Mouse (Mus musculus): Measurements from ENCODE around the gene Tnfaip2.

Tnfaip2 gene

DNA sequence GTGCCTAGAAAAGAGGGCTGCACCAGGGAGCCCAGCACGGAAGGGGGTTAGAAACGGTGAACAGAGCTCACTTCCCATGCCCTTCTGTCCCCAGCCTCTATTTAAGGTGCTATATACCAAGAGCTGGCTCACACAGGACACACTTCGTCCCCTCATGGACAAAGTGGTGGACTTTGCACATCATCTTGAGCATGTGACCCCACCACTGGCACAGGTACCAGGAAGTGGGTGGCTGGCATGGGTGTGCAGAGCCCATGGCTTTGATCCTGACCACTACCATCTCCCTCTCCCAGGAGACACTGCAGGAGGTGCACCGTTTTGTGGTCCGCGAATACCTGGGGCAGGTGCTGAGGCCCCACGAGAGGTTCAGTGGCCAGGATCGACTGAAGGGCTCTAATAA, 13.9 kb upstream of the Tnfaip2 start:
- DNase-seq (ENCODE audit: low spot score in 2 of 2): no peak

DNA sequence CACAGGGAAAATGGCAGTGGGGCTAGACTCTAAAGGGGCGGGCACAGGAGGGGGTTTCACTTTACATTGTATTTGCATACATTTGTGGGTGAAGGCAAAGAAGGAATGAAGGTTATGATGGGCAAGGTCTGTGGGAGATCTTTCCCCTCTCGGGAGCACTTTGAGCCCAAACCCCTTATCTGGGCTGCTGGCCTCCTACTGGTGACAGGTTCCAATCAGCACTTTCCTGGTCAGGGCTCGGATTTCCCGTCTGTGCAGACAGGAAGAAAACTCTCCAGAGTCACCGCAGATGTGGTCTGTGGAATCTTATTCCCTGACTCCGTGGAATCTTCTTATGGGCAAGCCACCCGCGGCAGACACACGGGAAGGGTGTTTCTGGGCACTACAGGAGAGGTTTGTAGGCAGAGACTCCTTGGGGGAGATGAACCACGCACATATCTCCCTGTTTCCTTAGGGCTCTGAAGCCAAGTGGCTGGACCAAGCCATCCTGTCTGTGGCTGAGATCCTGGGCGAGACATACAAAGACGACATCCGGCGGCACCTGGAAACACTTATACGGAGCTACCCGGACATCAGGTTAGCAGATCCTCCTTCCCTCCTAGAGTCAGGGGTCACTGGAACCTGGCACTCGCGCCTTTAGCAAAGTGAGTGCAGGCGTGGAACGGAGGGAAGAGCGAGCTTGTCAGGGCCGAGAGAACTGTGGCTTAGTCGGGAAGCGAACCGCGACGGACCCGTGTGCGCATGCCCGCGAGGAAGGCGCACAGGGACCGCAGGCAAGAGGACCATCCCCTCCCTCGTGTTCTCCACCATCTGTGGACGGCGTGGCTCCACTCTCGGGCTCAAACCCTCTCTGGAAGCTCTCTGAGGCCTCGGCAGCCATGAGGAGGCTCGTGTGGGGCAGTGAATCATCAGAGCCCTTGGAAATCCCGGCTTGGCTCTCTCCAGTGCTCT, 13.0 kb upstream of the Tnfaip2 start:
- no peak for DNase-seq (ENCODE audit: low spot score in 2 of 2)

DNA sequence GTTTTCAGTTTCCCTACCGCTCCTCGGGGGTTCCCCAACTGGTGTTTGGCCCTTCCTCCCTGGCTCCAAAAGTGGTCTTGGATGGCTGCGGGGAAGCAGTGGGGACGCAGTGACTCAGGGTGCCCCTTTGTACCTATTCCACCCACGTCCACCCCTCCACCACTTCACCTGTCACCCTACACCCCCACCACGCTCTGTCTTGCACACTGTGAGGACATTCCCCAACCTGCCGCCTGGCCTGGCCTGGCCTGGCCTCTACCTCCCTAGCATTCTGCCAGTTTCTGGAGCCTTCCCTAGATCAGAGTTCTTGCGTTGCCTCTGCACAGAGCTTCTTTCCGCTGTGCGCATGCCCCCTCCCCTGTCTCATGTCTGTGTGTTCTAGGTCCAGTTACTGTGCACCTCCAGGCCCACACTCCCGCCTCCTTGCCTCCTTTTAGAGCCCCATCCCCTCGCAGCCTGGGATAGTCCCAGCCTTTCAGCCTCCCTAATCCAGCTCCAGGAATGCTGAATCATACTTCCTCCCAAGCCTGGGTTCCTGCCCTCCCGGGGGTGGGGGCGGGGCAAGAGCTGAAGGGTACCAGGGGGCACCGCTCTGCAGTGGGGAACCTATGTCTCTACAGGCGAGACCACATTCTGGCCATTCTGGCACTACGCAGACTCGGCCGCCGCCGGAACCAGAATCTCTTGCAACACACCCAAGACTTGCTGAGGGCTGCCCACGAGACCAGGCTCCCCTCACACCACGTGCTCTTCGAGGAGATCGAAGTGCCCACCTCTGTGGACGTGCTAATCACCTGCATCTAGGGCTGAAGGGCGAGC, 12.0 kb upstream of the Tnfaip2 start:
- no peak for DNase-seq (ENCODE audit: low spot score in 2 of 2)

DNA sequence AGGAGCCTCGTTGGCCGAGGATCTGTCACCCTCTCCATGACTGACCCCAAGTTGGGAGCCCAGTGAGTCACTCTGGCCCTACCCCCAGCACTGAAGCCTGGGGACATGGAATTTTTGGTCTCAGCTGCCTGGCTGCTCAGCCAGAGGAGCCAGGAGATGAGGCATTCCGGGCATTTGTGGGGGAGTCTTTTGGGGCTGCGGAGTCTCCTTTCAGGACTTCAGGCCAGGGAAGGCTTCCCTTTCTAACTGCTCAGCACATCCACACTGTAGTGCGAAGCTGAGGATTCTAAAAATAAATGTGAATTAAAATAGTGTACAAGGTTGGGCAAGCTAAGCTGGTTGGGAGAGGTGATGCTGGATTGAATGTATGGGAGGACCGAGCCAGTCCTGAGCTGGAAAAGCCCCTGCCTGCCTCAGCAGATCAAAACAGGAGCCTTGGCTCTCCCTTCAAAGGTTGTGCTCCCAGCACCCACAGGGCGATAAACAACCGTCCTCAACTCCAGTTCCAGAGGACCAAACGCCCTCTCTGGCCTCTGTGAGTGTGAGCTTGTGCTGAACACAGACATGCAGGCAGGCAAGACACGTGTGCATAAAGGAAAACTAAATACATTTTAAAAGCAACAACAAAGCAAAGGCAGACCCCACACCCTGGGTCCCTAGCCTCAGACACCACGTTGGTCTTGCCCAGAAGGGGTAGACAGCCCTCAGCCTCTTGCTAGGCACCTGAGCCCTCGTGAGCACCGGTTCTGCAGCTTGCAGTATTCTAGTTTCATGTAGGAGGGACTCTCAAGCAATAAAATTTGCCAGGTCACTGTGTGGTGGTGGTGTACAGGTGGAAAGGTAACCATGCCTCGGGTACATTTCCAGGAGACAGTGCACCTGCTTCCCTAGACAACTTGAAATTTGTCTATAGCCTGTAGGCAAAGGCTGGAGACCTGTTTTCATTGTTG, 11.1 kb upstream of the Tnfaip2 start:
- DNase-seq (ENCODE audit: low spot score in 2 of 2): no peak

DNA sequence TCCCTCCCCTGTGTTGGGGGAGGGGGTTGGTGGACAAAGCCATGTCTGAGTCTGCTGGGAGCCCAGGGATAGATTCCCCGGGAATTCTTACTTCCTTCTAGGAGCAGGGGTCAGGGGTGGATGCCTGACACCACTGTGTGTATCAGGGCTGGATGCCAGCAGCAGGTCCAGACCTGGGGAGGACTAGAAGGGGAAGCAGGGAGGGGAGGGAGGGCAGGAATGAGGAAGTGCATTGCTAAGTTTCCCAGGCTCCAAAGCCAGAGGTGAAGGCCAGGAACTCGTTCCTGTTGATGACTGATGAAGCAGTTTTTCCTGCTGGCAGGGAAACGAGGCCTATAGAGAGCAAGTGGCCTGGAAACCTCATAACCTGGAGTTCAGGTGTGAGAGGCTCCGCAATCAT, 10.2 kb upstream of the Tnfaip2 start:
- no peak for DNase-seq (ENCODE audit: low spot score in 2 of 2)

DNA sequence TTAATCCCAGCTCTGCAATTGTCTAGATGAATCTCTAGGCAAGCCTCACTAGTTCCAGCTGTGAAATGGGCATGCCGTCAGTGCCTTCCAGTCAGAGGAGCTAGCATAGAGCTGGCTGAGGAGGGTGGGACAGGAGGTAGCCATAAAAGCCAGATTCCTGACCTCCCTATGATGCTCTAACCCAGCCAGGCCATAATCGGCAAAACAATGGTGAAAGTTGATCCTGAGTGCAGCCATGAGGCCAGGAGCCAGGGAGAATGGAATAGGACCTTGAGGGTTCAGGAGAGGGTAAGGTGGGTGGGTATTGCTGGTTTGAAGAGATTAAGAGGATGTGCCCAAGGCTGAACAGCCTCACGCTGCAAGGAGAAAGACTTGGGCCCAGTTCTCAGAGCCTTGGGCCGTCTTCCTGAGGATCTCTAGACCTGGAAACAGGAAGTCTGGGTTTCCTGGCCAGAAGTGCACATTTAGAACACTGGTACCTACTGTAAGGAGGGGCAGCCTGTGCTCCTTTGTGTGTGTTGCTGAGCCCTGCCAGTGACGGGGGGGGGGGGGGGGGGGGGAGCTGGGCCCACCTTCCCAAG, 9.4 kb upstream of the Tnfaip2 start:
- no peak for DNase-seq (ENCODE audit: low spot score in 2 of 2)

DNA sequence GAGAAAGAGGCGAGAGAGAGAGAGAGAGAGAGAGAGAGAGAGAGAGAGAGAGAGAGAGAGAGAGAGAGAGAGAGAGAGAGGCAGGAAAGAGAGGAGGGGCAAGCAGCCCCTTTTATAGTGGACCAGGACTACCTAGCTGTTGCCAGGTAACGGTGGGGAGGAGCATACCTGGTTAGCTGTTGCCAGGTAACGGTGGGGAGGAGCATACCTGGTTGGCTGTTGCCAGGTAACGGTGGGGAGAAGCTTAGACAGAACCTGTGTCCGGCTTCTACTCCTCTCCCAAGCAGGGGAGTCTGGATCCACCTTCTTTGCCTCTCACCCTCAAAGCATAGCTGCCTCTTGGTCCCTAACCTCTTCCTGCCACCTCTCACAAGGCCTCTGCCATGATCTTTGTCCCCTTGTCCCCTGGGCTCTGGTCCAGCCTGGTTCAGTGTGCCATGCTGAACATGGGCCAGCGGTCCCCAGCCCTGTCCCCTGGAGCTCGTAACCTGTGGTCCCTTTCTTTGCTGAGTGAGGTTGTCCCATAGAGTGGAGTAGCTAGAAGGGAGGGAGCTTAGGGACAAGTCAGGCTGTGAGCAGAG, 8.0 kb upstream of the Tnfaip2 start:
- no peak for DNase-seq (ENCODE audit: low spot score in 2 of 2)

DNA sequence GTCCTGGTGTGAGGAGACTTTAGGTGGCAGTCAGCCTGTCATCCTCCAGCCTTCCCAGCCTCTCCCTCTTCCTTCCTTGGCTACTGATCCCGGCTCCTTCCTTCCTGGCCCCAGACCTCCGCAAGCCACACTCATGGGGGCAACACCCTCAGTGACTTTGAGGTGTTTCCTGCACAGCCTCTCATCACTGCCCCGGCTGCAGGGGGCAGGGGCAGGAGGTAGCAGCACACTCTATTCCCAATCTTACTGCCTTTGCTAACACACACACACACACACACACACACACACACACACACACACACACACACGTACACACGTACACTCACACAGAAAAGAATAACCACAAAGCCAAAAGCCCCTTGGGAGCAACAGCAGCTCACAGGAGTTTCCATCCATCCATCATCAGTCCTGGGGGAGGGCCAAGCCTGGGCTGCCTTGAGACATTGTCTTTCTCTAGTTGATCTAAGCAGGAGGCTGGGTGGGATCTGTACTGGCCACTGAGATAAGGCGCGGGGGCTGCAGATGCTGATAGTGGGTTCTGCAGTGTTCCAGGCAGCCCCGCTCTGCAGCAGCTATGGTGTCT, 7.4 kb upstream of the Tnfaip2 start:
- DNase-seq (ENCODE audit: low spot score in 2 of 2): peak; percentile 32 to 62

DNA sequence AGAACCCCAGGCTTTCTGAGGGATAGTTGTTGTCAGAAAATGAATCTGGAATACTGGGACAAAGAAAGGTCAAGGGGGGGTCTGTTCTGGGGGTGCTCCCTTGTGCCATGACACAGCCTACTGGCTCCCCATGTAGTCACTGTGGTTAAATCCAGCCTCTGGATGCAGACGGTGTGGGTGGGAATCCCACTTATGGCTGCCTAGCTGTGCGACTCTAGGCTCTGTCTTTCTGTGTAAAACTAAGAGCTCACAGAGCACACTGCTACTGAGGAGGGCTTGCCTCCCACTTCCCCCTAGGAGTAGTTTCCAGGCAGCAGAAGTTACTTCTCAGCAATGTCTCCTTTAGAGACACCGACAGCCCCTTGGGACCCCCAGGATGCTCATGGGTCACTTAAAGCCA, 6.1 kb upstream of the Tnfaip2 start:
- no peak for DNase-seq (ENCODE audit: low spot score in 2 of 2)

DNA sequence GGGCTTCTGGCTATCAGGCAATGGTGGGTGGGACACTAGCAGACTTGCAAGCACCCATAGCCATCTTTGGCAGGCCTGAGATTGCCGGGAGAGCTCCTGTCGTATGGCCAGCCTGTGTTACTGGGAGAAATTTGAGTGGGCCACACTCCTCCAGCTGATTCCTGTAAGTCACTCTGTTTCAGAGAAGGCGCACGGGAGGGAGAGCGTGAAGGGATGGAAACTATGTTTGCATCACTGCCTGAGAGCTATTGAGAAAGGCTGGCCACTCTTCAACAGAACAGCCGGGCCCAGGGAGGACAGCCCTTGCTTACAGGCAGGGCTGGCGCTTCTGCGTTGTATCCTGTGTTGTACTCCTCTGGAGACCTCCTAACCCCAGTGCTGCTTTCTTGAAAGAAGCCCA, 5.6 kb upstream of the Tnfaip2 start:
- DNase-seq (ENCODE audit: low spot score in 2 of 2): no peak

DNA sequence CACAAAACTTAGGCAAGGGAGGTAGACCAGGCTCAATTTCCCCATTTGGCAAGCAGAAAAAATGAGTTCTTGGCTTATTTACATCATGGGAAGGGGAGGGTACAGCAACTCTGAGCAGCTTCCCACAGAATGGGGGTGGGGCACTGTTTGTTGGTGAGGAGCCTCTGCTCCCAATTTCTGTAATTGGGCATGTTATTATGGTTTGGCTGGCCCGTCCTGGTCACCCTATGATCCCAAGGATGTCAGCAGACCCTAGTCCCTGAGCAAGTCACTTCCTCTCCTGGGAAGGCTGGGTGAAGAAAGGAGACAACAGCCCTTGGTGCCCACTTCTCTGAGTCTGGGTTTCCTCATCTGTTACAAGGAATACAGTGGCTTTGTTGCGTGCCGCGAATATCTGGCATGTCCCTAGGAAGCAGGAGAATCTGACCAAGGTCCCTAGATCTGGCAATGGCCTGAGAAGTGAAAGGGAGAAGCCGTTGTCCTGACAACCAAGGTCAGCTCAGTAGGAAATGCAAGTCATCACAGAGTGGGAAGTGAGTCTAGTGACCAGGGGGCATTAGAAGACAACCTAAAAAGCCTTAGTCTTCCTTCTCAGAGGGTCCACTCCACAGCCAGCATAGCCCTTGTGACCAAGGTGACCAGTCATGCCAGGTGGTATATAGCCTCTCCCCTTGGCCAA, 4.9 kb upstream of the Tnfaip2 start:
- no peak for DNase-seq (ENCODE audit: low spot score in 2 of 2)

DNA sequence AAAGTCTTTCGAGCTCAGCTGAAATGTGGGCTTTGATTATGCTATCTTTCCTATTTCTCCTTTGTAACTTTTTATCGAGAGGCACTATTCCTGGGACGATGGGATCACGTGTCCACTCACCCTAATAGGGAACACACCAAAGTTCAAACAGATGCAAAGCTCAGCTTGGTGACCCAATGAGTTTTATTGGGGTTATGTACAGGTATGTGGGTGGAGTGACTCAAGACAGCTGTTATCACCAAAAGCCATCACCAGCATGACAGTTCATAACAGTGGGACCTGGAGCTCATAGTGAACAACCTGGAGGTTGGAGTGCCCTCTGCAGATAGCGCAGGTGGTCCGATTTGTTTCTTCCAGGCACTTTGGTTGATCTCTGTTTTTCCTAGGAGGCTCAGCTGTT, 3.4 kb upstream of the Tnfaip2 start:
- no peak for DNase-seq (ENCODE audit: low spot score in 2 of 2)

DNA sequence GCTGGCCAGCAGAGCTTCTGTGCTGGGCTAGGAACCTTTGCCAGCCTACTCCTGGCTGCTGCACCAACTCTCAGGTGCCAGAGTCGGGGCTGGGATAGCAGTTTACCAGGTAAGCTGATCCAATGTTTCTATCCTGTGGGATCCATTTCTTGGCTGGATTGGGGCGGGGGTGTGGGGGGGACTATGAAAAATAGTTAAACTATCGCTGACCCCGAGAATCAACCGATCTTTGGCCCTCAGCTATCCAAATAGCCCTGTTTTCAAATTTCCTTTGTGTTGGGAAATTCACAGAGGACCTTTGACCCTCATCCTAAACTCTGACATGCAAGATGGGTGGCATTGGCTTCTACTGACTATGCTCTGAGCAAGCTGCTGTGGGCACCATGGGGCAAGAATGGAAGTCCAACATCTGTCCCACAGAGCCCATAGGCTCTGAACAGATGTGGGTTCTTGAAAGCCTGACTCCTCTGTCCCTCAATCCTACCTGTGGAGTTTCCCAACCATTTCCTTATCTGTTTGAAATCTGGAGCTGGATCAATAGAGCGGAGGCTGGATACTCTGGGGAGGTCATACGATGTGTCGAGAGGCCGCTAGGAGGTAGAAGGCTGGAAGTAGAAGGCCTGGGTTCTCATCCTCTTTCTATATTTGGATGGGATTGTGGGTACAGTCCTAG, 1.4 kb upstream of the Tnfaip2 start:
- no peak for DNase-seq (ENCODE audit: low spot score in 2 of 2)

DNA sequence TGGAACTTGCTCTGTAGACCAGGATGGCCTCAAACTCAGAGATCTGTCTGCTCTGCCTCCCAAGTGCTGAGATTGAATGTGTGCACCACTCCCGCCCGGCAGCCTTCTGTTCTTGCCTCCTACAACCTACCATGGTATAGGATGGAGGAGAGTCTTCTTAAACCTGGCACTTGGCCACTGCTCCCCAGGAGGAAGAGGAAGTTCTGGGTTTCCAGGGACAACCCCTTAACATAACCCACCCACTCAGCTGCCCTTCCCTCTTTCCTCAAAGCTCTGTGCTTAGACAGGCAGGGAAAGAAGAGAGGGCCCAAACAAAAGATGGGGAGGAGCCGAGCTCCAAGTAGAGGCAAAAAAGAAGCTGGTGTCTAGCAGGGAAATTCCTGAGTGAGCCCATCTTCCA, 746 bp upstream of the Tnfaip2 start:
- DNase-seq (ENCODE audit: low spot score in 2 of 2): no peak

DNA sequence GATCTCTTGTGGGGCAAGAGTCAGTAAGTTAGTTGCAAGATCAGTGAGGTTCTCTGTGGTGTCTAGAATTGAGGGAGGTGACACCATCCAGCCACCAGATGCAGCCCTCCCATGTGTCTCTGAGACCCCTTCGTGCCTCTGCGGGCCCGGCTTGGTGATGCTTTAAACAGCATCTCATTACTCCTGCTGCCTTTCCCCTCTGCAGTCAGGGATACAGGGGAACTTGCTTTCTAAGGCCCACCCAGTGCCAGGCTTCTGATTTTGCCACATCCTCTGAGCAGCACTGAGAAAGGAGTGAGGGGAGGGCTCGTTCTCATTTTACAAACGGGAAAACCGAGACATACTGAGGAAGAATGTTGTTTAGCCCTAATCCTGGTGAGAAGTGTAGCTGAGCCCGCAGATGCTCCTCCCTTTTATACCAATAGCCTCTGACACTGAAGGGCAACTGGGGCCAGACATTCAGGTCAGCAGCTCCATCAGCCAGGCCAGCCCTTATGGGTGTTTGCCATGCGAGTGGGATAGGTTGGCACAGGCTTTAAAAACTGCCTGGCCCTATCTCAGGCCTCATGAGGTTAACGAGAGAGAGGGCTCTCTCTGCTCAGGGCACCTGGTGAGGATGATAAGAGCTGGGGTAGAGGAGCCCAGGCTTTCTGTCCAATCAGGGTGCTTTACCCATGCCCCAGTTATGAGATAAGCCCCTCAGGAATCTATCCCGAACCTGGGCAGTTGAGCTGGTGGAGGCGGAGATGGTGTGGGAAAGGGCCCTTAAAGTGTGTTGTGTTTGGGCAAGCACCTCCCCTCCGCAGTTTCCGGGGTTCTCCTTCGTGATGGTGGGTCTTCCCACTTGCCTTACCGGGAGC, 972 bp downstream of the Tnfaip2 start:
- DNase-seq (ENCODE audit: low spot score in 2 of 2): peak; percentile 72 to 84

DNA sequence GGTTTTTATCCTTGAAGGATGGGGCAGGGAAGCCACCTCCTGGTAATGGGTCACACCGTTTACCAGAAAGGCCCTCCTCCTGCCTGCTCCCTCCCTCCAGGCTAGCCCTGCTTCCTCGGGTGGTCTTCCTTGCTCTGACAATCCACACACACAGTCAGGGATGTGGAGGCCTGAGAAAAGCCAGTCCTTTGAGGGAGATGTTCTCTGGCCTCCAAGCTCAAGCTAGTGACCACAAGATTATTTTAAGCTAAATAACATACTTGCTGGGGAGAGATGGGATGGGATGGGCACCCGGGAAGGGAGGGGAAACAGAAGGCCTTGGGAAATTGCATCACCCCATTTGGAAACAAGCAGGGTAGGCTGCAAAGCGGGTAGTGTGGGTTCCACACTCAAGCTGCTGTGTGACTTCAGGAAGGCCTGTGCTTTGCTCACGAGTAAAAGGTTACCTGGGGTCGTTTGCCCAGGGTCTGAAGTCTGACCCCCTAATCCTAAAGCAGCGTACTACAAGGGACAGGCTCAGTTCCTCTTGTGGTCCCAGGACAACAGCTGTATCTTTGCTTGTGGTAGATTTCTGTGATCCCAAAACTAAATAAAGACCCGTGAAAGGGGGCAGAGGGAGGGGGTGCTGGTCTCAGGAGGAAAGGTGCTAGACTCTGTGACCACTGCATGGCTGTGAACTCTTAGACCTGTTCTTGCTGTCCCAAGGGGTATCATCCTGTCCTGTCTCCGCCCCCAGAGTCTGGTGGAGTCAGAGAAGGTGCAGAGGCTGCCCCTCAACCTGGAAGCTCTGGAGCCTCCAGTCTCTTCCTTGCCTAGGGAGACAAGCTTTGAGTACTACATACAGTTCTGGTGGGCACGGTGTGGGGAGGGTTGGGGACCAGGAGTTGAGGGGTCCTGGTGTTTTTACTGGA, 1.9 kb downstream of the Tnfaip2 start:
- no peak for DNase-seq (ENCODE audit: low spot score in 2 of 2)

DNA sequence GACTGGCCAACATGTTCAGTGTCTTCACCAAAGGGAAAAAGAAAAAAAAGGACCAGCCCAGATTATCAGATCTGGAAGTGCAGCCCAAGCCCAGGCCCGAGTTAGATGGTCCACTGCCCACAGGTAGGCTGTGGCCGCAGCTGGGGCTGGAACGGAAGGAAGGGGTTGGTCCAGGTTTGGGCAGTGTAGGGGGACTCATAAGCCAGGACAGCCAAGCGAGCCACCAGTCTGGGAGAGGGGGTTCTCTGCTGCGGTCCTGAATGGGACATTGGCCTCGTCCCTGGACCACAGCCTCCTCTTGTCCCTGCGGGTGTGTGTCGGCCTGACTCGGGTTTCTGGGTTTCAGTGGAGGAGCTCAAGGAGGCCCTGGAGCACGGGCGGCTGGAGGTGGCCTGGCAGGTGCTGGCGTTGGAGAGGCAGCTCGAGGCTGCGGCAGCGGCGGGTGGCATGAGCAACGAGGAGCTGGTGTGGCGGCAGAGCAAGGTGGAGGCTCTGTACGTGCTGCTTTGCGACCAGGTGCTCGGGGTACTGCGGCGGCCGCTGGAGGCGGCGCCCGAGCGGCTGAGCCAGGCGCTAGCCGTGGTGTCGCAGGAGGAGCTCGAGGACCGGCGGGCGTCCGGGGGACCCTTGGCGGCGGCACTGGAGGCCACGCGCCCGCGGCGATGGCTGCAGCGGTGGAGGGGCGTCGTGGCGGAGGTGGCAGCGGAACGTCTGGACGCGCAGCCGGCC, 3.1 kb downstream of the Tnfaip2 start:
- DNase-seq (ENCODE audit: low spot score in 2 of 2): no peak

Measured in spleen, postnatal 36 days (tissue).